Mouse (Mus musculus) v-Abl transformed pro-B cells (cell line): ENCODE data around the gene Antxr2.

Experiments
- in situ Hi-C, 2 experiments: fragments of 400-800 bp; cut with MboI; formaldehyde crosslinking; loops; one replicate each; pipeline ENCODE4 v1.15.1; 2025; ENCODE audit not compliant: unreplicated experiment in 2 of 2

Gene Antxr2

GRCm38 (mm10) chr5:97851981-97852748 lies 178.7 kb downstream of the Antxr2 start:
- in situ Hi-C loops: no loop called here

DNA sequence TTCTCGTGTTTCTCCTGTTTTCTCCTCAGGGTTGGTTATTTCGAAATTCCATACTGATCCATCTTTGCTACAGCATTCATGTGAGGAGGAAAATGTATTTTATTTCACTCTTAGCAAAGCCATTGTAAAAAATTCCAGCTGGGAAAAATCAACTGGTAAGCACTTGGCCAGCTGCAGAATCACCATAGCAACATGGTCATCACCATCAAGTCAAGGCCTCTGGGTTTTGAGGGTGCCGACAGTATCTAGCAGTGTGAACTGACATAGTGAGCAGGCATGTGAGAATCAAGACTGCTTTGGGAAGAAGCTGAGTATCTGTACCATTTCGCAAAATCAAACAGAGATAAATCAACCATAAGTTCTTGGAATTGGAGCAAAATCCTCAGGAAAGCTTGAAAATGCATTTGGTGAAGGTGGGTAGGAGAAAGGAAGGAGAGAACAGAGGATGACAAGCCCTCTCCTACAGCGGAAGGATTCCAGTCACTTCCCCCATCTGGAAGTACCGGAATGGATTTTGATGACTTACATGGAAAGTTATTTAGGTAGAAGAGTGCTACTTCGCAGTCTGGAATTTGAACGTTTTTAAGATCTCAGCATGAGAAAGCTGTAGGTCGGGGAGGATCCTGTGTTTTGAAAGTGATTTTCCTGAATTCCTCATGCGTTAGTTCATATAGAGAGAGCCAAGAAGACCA lies 183.5 kb downstream of the Antxr2 start:
- in situ Hi-C loops: loop anchor here (25.0 kb wide), 1 partner anchor 340 kb away; no protein-coding TSS in a partner anchor

GRCm38 (mm10) chr5:97846503-97846902 lies 184.3 kb downstream of the Antxr2 start:
- in situ Hi-C loops: loop anchor here (25.0 kb wide), 1 partner anchor 341 kb away; no protein-coding TSS in a partner anchor

GRCm38 (mm10) chr5:97842016-97842415 lies 188.8 kb downstream of the Antxr2 start:
- in situ Hi-C loops: loop anchor here (25.0 kb wide), 1 partner anchor 345 kb away; no protein-coding TSS in a partner anchor

GRCm38 (mm10) chr5:97839924-97840279 lies 190.9 kb downstream of the Antxr2 start:
- in situ Hi-C loops: loop anchor here (25.0 kb wide), 1 partner anchor 347 kb away; no protein-coding TSS in a partner anchor

- in situ Hi-C loops: loop anchor here (25.0 kb wide), 1 partner anchor 348 kb away; no protein-coding TSS in a partner anchor
Observed at GRCm38 (mm10) chr5:97839271-97839923, 191.4 kb downstream of the Antxr2 start.

GRCm38 (mm10) chr5:97837333-97837732 lies 193.5 kb downstream of the Antxr2 start:
- in situ Hi-C loops: loop anchor here (25.0 kb wide), 1 partner anchor 350 kb away; no protein-coding TSS in a partner anchor

DNA sequence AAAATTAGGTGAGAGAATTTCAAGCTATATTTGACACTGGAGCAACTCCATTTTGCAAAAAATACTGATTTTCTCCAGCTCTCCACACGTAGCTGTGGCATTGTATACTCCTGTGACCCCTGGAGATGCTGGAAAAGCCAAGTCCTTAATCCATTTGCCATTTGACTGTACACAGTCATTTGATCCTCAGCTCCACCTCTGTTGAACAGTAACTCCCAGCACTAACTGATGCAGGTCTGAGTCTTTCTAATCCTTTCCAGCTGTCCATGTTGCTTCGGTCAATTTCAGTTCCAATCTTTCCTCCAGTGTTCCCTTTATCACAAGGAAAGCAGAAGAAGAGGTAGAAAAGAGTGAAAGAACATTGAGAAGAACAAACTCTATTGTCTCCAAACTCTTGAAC lies 195.4 kb downstream of the Antxr2 start:
- in situ Hi-C loops: loop anchor here (25.0 kb wide), 1 partner anchor 352 kb away; no protein-coding TSS in a partner anchor

- in situ Hi-C loops: loop anchor here (25.0 kb wide), 1 partner anchor 353 kb away; no protein-coding TSS in a partner anchor
Observed at GRCm38 (mm10) chr5:97834770-97835169, 196.1 kb downstream of the Antxr2 start.
